Mouse (Mus musculus) forelimb bud, embryonic 11.5 days (tissue): ENCODE results near the gene Lgals7.

ENCODE experiments used
- DNase-seq: peaks from one replicate; pipeline ENCODE4 v3.0.0-alpha.2; 2012; ENCODE audit warnings: low read depth, low spot score

Gene Lgals7

DNA sequence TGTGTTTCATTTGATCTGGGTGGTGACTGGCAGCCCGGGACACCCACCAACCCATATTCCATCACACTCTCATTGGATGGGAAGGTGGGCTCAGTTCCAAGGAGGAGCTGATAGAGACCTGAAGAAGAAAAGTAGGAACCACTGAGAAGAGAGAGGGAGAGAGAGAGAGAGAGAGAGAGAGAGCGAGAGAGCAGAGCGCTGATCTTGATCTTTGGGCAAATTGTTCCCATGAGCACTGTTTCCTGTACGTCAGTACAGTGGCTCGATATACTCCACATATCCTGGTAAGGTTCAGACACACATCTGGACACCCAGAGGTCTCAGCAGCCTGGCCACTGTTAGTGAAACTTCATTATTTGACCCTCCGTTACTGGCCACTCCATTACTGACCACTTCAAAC, at the start of gene Lgals7:
Lgals7 (plus strand) TSS at position 314 of the 400 bp plus-strand sequence.
- DNase-seq: no peak

DNA sequence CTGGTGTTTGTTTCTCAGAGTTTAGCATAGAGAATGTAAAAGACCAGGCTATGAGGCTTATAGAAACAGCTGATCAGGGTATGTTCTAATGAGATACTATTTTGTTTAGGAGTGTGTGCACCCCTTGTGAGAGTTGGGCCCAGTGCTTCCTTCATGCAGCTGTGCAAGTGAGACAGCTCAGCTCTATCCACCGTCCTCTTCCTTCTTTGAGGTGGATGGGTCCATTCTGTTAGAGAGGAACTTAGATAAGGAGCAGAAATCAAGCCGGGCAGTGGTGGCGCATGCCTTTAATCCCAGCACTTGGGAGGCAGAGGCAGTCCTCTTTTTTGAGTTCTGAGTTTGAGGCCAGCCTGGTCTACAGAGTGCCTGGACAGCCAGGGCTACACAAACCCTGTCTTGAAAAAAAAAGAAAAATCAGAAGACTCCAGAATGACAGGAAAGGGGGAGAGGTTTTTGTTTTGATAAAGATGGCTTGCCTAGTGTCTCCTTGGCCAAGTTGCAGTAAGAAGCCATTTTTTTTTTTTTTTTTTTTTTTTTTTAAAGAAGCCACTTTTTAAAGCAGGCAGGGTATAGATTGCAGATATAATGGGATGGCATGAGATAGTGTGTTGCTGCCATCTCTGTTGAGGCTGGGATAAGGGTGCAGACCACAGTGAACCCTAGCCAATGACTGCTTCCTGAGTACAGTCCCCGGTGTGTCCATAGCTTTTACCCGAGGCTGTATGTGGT, 49.2 kb upstream of the Lgals7 start:
- DNase-seq: no peak

DNA sequence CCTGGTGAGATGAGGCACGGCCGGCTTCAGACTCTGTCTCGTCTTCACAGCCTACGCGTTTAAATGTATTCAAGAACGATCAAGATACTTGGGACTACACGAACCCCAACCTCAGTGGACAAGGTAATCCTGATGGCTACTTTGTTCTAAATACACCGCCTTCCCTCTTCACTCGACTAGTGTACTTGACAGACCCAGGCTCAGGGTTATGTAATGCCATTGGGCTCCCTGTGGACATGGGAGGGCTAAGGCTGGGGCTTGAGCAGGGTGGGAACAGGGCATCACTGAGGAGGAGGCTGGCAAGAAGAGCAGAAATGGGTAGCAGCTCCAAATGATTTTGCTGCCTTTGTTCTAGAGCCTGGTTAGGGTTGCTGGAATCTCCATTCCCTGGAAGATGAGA, 48.4 kb upstream of the Lgals7 start:
- no peak for DNase-seq

DNA sequence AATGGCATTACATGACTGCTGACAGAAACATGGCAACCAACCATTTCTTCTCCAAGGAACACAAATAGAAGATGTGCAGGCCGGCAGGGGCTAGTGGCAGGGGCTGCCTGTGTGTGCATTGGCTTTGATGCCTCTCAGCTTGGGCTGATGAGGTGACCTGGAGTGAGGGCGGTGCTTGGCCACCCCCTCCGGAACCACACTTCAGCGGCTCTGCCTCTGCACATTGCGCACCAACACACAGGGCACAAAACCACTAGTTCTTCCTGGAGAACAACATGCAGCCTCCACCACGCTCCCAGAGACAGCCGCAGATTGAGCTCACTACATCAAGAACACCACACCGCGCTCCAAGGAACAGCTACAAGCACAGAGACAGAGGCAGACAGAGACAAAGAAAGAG, 47.5 kb upstream of the Lgals7 start:
- DNase-seq: no peak

DNA sequence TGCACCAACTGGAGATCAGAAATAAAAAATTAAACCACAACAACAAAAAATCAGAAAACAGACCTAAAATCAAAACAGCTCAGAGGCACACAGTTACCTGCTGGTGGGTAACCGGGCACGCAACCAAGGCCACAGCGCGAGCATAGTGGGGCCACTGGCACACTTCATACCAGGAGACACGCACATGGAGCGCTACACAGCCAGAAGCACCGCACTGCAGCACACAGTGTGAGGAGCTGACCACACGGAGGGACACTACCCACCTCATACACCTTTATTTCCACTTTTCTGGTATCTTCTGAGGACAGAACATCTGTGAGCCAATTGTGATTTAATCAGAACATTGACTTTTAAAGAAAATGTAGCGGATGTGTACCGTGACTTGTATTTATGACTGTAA, 46.7 kb upstream of the Lgals7 start:
- DNase-seq: no peak

DNA sequence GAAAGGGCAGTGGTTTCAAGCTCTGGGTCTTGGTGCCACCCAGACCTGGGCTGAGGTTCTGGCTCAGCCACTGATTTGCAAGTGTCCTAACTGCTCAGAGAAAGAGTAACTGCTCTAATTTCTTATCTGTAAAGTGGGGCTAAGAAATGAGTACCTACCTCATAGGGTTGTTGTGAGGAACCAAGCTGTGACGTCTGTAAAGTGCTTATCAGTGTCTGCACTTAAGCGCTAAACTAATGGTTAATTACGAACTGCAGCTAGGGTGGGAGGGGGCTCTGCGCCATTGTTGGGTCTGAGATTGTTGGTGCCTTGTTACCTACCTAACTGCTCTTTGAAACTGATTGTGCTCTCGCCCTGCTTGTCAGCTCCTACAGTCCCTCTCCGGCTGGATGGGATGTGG, 46.1 kb upstream of the Lgals7 start:
- DNase-seq: no peak

DNA sequence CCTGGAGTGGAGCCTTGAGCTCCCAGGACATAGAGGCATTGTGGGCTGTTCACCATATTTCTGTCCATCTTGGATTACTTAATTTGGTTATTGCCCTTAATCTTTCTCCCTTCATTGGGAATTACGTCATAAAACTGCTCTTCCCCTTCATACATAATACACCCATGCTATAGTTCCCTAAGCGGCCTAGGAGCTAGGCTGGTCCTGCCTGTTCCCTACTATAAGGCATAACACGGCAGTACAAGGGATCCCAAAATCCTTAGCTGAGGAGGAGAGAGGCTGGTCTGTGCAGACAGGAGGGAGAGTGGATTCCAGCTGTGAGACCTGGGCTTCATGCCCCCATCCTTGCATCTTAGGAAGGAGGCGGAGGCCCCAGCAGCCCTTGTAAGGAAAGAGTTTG, 45.7 kb upstream of the Lgals7 start:
- no peak for DNase-seq

DNA sequence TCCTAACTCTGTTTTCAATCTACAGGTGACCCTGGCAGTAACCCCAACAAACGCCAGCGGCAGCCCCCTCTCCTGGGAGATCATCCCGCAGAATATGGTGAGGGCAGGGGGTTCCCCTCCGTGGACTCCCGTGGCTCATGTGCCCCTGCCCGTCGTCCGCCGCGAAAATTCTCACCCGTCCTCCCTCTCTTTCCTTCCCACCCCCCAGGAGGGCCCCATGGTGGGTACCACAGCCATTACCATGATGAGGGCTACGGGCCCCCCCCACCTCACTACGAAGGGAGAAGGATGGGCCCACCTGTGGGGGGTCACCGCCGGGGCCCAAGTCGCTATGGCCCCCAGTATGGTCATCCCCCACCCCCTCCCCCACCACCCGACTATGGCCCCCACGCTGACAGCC, 45.2 kb upstream of the Lgals7 start:
- no peak for DNase-seq

DNA sequence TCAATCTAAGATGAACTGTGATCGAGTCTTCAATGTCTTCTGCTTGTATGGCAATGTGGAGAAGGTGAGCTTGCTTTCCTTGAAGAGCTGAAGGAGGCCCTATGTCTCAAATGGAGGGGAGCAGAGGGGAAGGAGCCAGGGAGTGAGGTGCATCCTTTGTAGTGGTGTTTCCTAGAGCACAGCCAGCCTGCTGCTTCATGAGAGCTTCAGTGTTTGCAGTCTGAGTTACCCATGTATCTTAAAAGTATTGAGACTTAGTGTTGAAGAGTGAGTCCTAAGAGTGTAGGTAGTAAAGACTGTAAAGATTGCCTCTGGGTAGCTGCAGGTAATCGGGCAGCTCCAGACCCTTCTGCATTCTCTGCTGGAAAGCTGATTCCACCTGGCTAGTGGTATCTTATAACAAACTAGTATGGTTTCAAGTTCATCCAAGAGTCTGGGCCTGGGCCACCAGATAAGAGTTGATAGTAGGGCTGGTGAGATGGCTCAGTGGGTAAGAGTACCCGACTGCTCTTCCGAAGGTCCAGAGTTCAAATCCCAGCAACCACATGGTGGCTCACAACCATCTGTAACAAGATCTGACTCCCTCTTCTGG, 44.7 kb upstream of the Lgals7 start:
- DNase-seq: no peak

DNA sequence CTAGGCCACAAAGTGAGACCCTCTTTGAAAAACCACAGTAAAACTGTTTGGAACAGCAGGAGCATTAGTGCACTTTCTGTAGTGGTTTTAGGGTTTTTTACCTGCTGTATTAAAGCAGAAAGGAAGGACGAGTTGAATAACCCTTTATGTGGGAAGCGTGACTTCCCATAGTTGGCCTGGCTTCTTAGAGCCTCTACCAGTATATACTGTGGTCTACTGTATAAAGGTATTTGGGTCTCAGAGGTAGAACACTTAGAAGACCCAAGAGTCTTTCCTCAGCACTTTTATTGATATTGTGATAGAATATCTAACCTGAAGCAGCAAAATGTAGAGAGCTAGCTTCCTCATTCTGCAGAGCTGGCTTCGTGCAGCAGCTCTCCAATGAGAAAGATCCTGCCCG, 44.1 kb upstream of the Lgals7 start:
- no peak for DNase-seq

DNA sequence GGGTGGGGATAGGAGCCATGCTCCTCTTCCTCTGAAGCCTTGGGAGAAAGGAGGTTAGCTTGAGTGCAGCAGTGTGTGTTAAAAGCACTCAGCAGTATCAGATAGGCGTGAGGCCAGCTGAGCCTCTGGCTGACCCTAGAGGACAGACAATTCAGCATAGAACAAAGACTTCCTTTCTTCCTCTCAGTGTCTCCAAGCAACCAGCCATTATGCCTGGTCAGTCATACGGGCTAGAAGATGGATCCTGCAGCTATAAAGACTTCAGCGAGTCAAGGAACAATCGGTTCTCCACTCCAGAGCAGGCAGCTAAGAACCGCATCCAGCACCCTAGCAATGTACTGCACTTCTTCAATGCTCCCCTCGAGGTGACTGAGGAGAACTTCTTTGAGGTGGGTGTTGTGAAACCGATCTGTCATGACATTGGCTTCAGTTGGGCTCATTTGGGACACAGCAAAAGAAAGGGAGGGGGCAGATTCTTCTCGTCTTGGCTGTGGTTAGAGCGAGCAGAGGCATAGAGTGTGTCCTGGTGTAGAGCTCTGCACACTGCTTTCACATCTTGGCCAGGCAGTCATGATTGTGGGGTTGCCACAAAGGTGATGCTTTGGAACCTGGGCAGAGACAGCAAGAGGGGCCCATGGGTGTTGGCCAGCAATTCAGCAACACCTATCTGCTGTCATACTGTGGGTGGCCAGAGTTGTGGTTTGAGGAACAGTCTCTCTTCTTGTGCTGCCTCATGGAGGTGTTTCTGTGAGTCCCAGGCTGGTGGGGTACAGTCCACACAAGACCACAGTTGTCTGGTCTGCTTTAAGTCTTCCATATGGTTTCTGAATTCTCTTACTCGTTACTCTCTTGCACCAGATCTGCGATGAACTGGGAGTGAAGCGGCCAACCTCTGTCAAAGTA, 43.0 kb upstream of the Lgals7 start:
- no peak for DNase-seq

DNA sequence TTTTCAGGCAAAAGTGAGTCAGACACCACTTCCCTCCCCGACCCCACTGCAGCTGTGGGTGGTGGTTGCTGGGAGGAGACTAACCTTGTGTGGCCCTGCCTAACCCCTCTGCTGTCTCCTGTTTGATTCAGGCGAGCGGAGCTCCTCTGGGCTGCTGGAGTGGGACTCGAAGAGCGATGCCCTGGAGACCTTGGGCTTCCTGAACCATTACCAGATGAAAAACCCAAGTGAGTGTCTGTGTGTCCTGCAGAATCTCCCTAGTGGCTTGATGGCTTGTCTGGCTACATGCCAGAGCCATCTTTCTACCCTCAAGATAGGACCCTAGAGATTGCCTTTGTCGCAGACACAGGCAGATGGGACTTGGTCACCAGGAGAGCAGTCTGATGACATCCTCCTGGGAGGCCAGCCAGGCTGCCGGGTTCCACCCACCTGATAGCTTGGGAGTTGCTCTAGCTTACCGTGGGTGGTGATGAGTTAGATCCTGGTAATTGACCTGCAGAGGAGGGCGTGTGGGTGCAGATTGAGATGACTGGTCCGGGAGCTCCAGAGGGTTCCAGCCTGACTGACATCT, 42.3 kb upstream of the Lgals7 start:
- DNase-seq: no peak

DNA sequence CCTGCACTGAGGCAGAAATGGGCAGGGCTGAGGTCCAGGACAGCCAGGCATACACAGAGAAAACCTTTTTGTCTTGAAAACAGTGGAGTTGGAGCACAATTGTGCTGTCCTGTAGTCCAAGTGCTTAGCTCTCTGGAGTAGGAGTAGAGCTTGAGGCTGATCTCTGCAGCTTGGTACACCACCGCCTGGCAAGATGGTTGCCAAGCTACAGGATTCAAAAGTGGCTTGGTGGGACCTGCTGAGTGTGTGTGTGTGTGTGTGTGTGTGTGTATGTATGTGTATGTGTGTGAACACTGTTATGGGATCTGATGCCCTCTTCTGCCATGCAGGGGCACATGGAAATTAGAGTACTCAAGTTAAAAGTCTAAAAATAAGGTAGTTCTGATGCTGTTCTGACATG, 41.1 kb upstream of the Lgals7 start:
- no peak for DNase-seq

DNA sequence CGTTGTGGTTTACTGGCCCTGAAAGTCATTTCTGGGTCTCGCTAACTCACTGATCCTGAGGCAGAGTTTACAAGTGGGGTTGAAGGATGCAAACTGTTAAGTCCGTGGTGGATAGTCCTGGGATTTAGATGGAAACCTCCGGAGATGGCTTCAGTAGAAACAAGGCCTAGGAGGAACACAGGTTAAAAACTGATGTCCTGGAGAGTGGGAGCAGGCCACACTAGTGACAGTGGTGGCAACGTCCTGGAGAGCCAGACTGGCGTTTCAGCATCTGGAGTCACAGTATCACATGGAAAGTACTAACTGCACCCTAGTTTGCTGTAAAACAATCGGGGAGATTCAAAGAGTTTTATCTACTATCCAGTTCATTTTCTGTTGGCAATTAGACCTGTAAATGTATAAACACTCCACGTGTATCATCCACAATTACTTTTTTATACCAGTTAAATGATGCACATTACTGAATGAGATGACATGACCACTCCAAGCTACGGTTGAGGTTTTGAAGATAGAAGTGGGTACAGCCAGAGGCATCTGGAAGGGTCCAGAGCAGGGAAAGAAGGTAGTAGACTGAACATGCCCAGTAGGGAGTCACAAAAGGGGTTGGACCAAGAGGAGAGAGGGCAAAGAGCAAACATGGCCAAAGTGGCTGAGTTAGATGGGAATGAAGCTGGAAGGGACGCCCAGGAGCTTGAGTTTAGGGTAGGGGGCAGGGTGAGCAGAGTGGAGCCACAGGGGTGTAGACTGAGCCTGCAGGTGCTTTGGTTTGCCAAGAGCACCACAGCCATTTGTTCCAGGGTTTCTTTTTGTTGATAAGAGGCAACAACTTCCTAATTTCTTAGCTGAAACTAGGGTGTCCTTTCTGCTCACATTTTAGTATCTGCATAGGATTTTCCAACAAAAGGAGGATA, 40.4 kb upstream of the Lgals7 start:
- DNase-seq: no peak

DNA sequence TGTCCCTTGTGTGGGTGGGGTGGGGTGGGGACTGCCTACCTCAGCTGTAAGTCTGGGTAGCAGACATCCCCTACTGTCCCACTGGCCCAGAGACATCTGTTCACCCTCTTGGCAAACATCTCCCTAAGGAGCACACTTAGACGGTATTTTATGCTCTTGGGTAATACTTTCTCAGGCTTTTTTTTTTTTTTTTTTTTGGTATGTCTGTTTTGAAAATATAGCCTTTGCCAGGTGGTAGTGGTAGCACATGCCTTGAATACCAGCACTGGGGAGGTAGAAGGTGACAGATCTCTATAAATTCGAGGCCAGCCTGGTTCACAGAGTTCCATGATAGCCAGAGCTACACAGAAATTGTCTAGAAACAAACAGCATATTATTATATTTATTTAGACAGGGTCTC, 39.7 kb upstream of the Lgals7 start:
- DNase-seq: no peak

DNA sequence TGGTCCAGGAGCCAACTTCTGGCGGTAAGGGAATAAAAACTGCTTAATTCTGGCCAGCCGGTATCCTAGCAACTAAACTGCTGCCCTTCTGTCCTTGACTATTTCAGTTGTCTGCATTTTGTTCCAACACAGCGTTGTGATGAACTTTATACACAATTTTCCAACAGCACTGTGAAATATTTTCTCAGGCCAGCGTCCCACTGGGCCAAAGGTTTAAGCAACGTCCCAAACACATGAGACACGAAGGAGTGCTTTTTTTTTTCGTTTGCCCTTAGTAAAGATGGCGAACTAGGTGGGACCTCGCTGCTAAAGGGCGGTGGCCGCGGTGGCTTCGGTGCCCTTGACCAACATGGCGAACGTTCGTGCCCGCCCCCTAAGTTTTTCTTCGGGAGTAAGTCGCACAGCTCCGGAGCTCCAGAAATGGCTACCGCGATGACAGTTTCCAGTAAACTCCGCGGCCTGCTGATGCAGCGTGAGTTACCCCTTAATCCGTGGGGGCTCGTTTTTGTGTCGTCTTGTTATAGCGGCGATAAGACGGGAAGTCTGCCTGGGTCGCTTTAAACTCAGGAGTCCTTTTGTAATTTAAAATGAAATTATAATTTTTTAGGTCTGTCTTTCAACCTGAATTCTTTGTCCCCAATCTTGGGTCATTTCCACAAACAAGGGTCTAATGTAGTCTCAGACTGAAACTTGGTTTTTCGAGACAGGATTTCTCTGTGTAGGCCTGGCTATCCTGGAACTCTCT, 38.5 kb upstream of the Lgals7 start, which contains the start of gene Ech1:
Ech1 (plus strand) TSS at position 277 of the 745 bp plus-strand sequence.
- DNase-seq: peak; percentile 92

DNA sequence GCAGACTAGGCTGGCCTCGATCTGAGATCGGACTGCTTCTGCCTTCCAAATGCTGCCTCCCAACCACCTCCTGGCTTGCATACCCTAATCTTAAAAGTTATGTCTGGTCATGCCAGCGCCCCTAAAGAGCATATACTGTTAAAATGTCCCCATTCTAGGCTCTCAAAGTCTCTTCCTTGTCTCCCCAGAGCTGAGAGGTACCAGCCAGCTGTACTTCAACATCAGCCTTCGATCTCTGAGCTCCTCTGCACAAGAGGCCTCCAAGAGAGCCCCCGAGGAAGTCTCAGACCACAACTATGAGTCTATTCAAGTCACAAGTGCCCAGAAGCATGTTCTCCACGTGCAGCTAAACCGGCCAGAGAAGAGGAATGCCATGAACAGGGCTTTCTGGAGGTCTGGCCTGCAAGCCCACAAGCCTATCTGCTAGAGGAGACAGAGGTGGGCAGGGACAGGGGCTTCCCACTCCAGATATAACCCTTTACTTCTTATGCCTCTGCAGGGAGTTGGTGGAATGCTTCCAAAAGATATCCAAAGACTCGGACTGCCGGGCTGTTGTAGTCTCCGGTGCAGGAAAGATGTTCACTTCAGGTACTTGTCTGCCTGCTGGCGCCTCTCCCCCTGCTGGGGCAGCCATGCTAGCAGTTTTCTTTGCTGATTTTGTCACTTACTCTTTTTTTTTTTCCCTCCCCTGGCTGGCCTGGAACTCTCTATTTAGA, 37.8 kb upstream of the Lgals7 start:
- DNase-seq: no peak

DNA sequence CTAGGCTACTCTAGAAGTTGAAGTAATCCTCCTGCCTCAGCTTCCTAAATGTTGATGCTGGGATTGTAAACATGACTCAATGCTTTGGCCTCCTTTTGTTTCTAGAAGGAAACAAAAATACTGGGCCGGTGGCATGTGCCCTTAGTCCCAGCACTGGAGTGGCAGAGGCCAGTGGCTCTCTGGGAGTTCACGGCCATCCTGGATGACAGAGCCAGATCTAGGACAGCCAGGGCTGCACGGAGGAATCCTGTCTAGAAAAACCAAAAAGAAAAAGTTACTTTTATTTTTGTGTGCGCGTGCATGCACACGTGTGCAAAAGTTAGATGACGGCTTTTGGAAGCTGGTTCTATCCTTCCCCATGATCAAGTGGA, 37.3 kb upstream of the Lgals7 start:
- DNase-seq: no peak

DNA sequence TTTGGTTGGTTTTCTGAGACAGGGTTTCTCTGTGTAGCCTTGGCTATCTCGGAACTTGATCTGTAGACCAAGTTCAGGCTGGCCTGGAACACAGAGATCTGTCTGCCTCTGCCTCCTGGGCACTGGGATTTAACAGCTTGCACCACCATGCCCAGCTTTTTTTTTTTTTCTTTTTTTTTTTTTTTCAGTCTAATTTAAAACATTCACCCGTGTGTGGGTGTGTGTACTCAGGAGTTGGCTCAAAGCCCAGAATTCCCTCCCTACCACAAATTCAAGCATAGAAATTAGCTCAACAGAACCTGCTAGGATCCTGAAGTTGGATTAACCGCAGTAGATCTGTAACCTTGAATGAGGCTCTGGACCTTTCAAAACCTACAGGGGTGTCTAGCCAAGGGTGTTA, 36.3 kb upstream of the Lgals7 start:
- DNase-seq: no peak

DNA sequence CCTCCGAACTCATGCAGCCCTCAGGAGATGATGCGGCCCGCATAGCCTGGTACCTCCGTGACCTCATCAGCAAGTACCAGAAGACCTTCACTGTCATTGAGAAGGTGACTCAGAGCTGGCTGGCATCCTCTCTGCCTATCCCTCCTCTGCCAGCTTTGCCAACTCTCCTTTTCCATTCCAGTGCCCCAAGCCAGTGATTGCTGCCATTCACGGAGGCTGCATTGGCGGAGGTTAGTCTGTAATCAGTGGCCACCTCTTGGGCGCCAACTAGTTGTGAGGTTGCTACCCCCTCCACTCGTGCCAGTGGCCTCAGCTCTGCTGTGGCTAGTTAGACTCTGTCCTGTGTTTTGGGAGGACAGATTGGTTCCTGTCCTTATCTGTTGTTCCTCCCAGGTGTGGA, 33.8 kb upstream of the Lgals7 start:
- no peak for DNase-seq
